Mouse (Mus musculus): ENCODE measurements around the gene Hdac5.

Gene Hdac5

GRCm38 (mm10) chr11:102246871-102247270 lies 16.9 kb upstream of the Hdac5 start:
- TF ChIP-seq GATA4 (IDR thresholded peaks at IDR 0.05; ENCODE audit: insufficient replicate concordance, low read length): no peak

GRCm38 (mm10) chr11:102246273-102246635 lies 16.3 kb upstream of the Hdac5 start:
- TF ChIP-seq GATA4 (IDR thresholded peaks at IDR 0.05; ENCODE audit: insufficient replicate concordance, low read length): no peak

GRCm38 (mm10) chr11:102245581-102246272 lies 15.8 kb upstream of the Hdac5 start:
- no peak for TF ChIP-seq GATA4 (IDR thresholded peaks at IDR 0.05; ENCODE audit: insufficient replicate concordance, low read length)

- TF ChIP-seq GATA4 (IDR thresholded peaks at IDR 0.05; ENCODE audit: insufficient replicate concordance, low read length): no peak
Observed at GRCm38 (mm10) chr11:102244926-102245449, 15.0 kb upstream of the Hdac5 start.

- TF ChIP-seq GATA4 (IDR thresholded peaks at IDR 0.05; ENCODE audit: insufficient replicate concordance, low read length): no peak
Observed at GRCm38 (mm10) chr11:102241874-102242273, 11.9 kb upstream of the Hdac5 start.

GRCm38 (mm10) chr11:102241246-102241645 lies 11.3 kb upstream of the Hdac5 start:
- peak; percentile 99 for TF ChIP-seq GATA4 (IDR thresholded peaks at IDR 0.05; ENCODE audit: insufficient replicate concordance, low read length)

GRCm38 (mm10) chr11:102240636-102241035 lies 10.7 kb upstream of the Hdac5 start:
- no peak for TF ChIP-seq GATA4 (IDR thresholded peaks at IDR 0.05; ENCODE audit: insufficient replicate concordance, low read length)

GRCm38 (mm10) chr11:102236022-102236421 lies 6.1 kb upstream of the Hdac5 start:
- TF ChIP-seq GATA4 (IDR thresholded peaks at IDR 0.05; ENCODE audit: insufficient replicate concordance, low read length): no peak

GRCm38 (mm10) chr11:102229331-102229953 lies 524 bp downstream of the Hdac5 start:
- no peak for TF ChIP-seq GATA4 (IDR thresholded peaks at IDR 0.05; ENCODE audit: insufficient replicate concordance, low read length)

GRCm38 (mm10) chr11:102228646-102229268 lies 1.2 kb downstream of the Hdac5 start:
- no peak for TF ChIP-seq GATA4 (IDR thresholded peaks at IDR 0.05; ENCODE audit: insufficient replicate concordance, low read length)

- no peak for TF ChIP-seq GATA4 (IDR thresholded peaks at IDR 0.05; ENCODE audit: insufficient replicate concordance, low read length)
Observed at GRCm38 (mm10) chr11:102228191-102228545, 1.8 kb downstream of the Hdac5 start.

GRCm38 (mm10) chr11:102227270-102228190 lies 2.4 kb downstream of the Hdac5 start:
- no peak for TF ChIP-seq GATA4 (IDR thresholded peaks at IDR 0.05; ENCODE audit: insufficient replicate concordance, low read length)

- TF ChIP-seq GATA4 (IDR thresholded peaks at IDR 0.05; ENCODE audit: insufficient replicate concordance, low read length): no peak
Observed at GRCm38 (mm10) chr11:102226067-102226978, 3.6 kb downstream of the Hdac5 start.

- TF ChIP-seq GATA4 (IDR thresholded peaks at IDR 0.05; ENCODE audit: insufficient replicate concordance, low read length): no peak
Observed at GRCm38 (mm10) chr11:102225221-102225620, 4.7 kb downstream of the Hdac5 start.
